Mouse (Mus musculus) lung, postnatal 0 days (tissue): Measurements from ENCODE around the gene Ppp1r3e.

Experiments used
- CTCF ChIP-seq: IDR thresholded peaks from 2 replicates; pipeline ENCODE4 v1.5.1; 2016; ENCODE audit warnings: antibody characterized with exemption, mild to moderate bottlenecking
- EP300 ChIP-seq: IDR thresholded peaks from 2 replicates; pipeline ENCODE4 v1.6.1; 2016; ENCODE audit warnings: antibody characterized with exemption, mild to moderate bottlenecking, control low read depth

DNA sequence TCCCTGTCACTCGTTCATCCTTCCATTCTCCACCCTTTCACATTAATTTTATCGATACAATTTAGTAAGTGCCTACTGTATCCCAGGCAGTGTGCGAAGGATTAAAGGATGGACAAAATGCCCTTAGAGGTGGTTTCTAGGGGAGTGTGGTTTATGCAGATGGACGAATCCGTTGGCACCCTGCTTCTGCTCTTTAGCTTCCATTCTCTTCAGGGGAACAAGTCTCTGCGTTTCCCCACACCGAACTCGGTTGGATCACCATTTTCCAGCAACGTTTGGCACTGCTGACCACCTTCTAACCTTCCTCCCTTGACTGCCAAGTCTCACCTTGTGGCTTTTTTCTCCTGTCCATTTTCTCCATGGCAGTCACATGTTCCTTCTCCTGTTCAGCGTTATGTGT lies 36.0 kb upstream of the Ppp1r3e start:
- TF ChIP-seq CTCF (no peak), EP300 (no peak)
